Mouse (Mus musculus) liver, adult 2 months (tissue): ENCODE data around the gene Cyb561a3.

Source experiments
- CTCF ChIP-seq: fragments of 200-500 bp; IDR thresholded peaks from 2 replicates; pipeline ENCODE4 v1.5.1; 2011; ENCODE audit warnings: low read depth, low read length, control low read depth
- POLR2A ChIP-seq: fragments of 200-500 bp; IDR thresholded peaks from 2 replicates; pipeline ENCODE4 v1.6.1; 2011; ENCODE audit warnings: low read length, control low read depth; ENCODE audit not compliant: insufficient read depth; ENCODE audit errors: extremely low read depth

DNA sequence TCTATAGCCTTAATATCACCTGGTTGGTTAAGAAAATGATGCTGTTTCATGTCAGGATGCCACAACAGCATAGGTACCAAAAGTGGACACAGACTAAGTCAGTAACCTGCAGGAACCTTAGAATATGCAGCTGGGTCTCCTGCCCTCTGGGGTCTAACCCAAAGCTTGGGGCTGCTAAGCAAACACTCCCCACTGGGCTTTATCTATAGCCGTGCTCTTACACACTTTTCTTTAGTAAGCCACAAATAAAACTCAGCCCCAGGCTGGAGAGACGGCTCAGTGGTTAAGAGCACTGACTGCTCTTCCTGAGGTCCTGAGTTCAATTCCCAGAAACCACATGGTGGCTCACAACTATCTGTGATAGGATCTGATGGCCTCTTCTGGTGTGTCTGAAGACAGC, 20.0 kb upstream of the Cyb561a3 start:
- TF ChIP-seq CTCF (no peak), POLR2A (no peak)
